8 mouse cellular contexts compared by ENCODE assay signal in the genomic region with DNA sequence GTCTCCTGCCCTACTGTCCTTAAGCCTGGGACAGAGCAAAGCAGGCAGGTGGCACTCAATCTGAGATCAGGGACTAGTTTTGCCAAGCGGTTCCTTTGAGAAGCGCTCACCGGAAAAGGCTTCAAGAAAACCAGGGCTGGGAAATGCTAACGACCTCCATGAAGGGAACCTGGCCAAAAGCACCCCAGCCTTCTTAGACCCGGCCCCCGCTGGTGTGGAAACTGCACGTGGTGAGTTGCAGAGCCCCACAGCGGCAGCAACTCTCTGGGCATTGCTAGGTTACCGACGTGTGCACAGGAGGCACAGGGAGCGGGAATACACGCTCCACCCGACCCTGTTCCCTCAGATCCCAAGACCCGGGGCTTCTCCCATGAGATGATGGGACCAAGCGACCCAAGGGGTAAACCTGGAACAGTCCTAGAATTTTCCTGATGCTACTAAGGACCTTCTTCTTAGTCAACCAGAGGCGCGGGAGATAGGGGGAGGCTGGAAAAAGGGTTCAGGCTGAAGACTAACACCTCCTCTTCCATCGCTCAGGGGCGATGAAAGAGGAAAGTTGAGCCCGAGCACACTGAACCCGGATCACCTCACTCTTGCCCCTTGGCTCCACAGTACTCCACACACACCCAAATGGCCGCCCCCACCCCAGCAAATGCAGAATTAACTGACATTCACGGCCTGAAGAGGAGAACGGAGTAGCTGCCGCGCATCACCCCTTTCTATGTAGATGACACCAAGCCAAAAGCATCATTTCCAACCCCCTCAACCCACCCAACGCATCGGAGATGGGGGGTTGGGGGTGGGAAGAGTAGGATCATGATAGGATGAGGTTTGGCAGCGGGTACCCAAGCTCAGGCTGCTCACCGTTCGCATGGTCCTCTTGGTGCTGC.
DNase-seq lines count a peak whose midpoint lies in the region; ATAC-seq lines count a peak whose summit lies in the region.

No protein-coding gene starts in this region.

- peaks cover 16% of the 10 kb centered on the region; the same call in 1 of the 2 replicates for H3K27me3 ChIP-seq in hindbrain, embryonic 11.5 days (ENCODE audit: control insufficient read depth, insufficient read depth, low read length)
- no peaks in the 10 kb centered on the region for H3K27me3 ChIP-seq in midbrain, embryonic 16.5 days (ENCODE audit: control insufficient read depth, insufficient read depth, low read depth, low read length)

- peak overlapping the region; percentile 93 for H3K4me2 ChIP-seq in hindbrain, embryonic 11.5 days (replicated peaks; ENCODE audit: low read depth, low read length)
- peak overlapping the region; percentile 91 for H3K4me2 ChIP-seq in midbrain, embryonic 16.5 days (ENCODE audit: low read length)

- no peaks in the 10 kb centered on the region for H3K9me3 ChIP-seq in hindbrain, embryonic 11.5 days (ENCODE audit: control insufficient read depth, low read length)
- H3K9me3 ChIP-seq in midbrain, embryonic 16.5 days (replicated peaks; ENCODE audit: control insufficient read depth, low read length, poor library complexity, severe bottlenecking): no peaks in the 10 kb centered on the region

- no peak for ATAC-seq in hindbrain, embryonic 11.5 days (ENCODE audit: low FRiP score)
- ATAC-seq in midbrain, embryonic 16.5 days: peak; percentile 62

- no peak overlapping the region for H3K9ac ChIP-seq in hindbrain, embryonic 11.5 days (ENCODE audit: low read depth, low read length)
- H3K9ac ChIP-seq in midbrain, embryonic 16.5 days (ENCODE audit: low read depth, low read length): peak overlapping the region; percentile 91

- H3K36me3 ChIP-seq in hindbrain, embryonic 11.5 days (ENCODE audit: control insufficient read depth, insufficient read depth, low read length): no peaks in the 10 kb centered on the region
- H3K36me3 ChIP-seq in midbrain, embryonic 16.5 days (ENCODE audit: control insufficient read depth, insufficient read depth, low read length): no peaks in the 10 kb centered on the region

- no peaks in the 10 kb centered on the region for H3K4me1 ChIP-seq in hindbrain, embryonic 11.5 days (replicated peaks; ENCODE audit: control insufficient read depth, insufficient read depth, low read length)
- H3K4me1 ChIP-seq in midbrain, embryonic 16.5 days (ENCODE audit: control insufficient read depth, insufficient read depth, low read length): peaks cover 26% of the 10 kb centered on the region

- H3K4me3 ChIP-seq in hindbrain, embryonic 11.5 days (ENCODE audit: low read depth, low read length): peak overlapping the region; percentile 55
- peak overlapping the region; percentile 71 for H3K4me3 ChIP-seq in midbrain, embryonic 16.5 days (ENCODE audit: low read depth, low read length)

- WGBS in hindbrain, embryonic 11.5 days: 3% methylated on average over 31 of the region's 31 CpGs
- 1% methylated on average over 31 of the region's 31 CpGs for WGBS in midbrain, embryonic 16.5 days

- DNase-seq in thymus, postnatal 25 days: peak; percentile 8
- no peak for DNase-seq in thymus, adult 18-20 months
- peak; percentile 19 for DNase-seq in embryo, embryonic 10 days (ENCODE audit: low spot score)
- peak; percentile 50 for DNase-seq in hindbrain, embryonic 11.5 days (ENCODE audit: low spot score)
- peak; percentile 53 to 57 for DNase-seq in layer of hippocampus, postnatal 36 days
- no peak for DNase-seq in yolk sac, embryonic 10.5 days (ENCODE audit: low spot score)
- no peak for DNase-seq in gastrocnemius, postnatal 25 days

- no peak overlapping the region for H3K27ac ChIP-seq in hindbrain, embryonic 11.5 days (ENCODE audit: low read depth, low read length)
- H3K27ac ChIP-seq in midbrain, embryonic 16.5 days (ENCODE audit: low read length): peak overlapping the region; percentile 47

Comparison
In these comparisons a context has a peak if more than half of its experiments do, and no peak if none do; other contexts are left out.
1. DNase-seq: peak in thymus, postnatal 25 days (single experiment), embryo, embryonic 10 days (single experiment), hindbrain, embryonic 11.5 days (single experiment) and layer of hippocampus, postnatal 36 days (2 of 2); none in thymus, adult 18-20 months (0 of 2), yolk sac, embryonic 10.5 days (single experiment) and gastrocnemius, postnatal 25 days (single experiment).